Mouse (Mus musculus) limb, embryonic 10.5 days (tissue): ENCODE measurements around the gene Chrm4. TPM values are rescaled to one million over a fixed set of nuclear protein-coding genes. Genes with fewer than 3 reads are reported as not detected.

ENCODE experiments used
- DNase-seq: peaks from one replicate; pipeline ENCODE4 v3.0.0-alpha.2; 2017; ENCODE audit warnings: low spot score
- H3K27ac ChIP-seq: fragments of 300-500 bp; sonication (generic); 2 replicates; pipeline ENCODE4 v1.5.1; 2016; ENCODE audit warnings: mild to moderate bottlenecking
- H3K27me3 ChIP-seq: fragments of 300-500 bp; sonication (generic); 2 replicates; pipeline ENCODE4 v1.6.1; 2016; ENCODE audit warnings: low read depth, mild to moderate bottlenecking; ENCODE audit not compliant: poor library complexity, severe bottlenecking
- H3K36me3 ChIP-seq: fragments of 300-500 bp; sonication (generic); 2 replicates; pipeline ENCODE4 v1.6.1; 2016; ENCODE audit warnings: mild to moderate bottlenecking, moderate library complexity
- H3K4me1 ChIP-seq: fragments of 300-500 bp; sonication (generic); 2 replicates; pipeline ENCODE4 v1.6.1; 2016
- H3K4me3 ChIP-seq: fragments of 300-500 bp; sonication (generic); 2 replicates; pipeline ENCODE4 v1.5.1; 2016; ENCODE audit warnings: mild to moderate bottlenecking, moderate library complexity
- H3K9me3 ChIP-seq: fragments of 300-500 bp; sonication (generic); replicated peaks from 2 replicates; pipeline ENCODE4 v1.6.1; 2016; ENCODE audit warnings: mild to moderate bottlenecking
- WGBS: fragments of 180-500 bp; shearing (Covaris S2); methylation state at CpG from one replicate; pipeline ENCODE4 v1.1.7; 2016; 5-methylcytosine and 5-hydroxymethylcytosine counted together
- microRNA-seq: library from miRNA; unstranded; fragments of <30 nt; microRNA quantifications from one replicate; pipeline ENCODE4, GENCODE M21; 2017
- polyA plus RNA-seq: library from polyadenylated mRNA; unstranded; fragments of >200 nt; fragmentation: Nextera tagmentation; extraction: Ambion mirVana; gene quantifications from 2 replicates; pipeline ENCODE4 v1.2.1, GENCODE M21; 2016

Gene Chrm4
- polyA plus RNA-seq, 1 experiment from 2014 or later: 0.76 TPM

- 5% methylated on average over 20 of the region's 20 CpGs for WGBS
- Histone ChIP-seq H3K27me3 (peaks cover 8% of the 10 kb centered on the region), H3K36me3 (peaks cover 4% of the 10 kb centered on the region; the same call in 1 of the 2 replicates), H3K4me1 (peaks cover 64% of the 10 kb centered on the region), H3K27ac (peak overlapping the region; percentile 86), H3K4me3 (peak overlapping the region; percentile 76), H3K9me3 (no peaks in the 10 kb centered on the region)
- no peak for DNase-seq
These were observed 38.4 kb downstream of the Chrm4 start for GRCm38 (mm10) chr2:91965417-91965816.

- H3K27me3 ChIP-seq: peaks cover 17% of the 10 kb centered on the region
- H3K27ac ChIP-seq: no peak overlapping the region
- no peak for DNase-seq
- H3K4me1 ChIP-seq: peaks cover 63% of the 10 kb centered on the region
- H3K4me3 ChIP-seq: no peak overlapping the region
- 77% methylated on average over 5 of the region's 5 CpGs for WGBS
- H3K9me3 ChIP-seq: no peaks in the 10 kb centered on the region
- H3K36me3 ChIP-seq: no peaks in the 10 kb centered on the region
These were observed 39.3 kb downstream of the Chrm4 start for GRCm38 (mm10) chr2:91966367-91966766.

- Histone ChIP-seq H3K27ac (peak overlapping the region; percentile 87), H3K27me3 (peaks cover 33% of the 10 kb centered on the region), H3K4me1 (peaks cover 63% of the 10 kb centered on the region), H3K36me3 (no peaks in the 10 kb centered on the region), H3K9me3 (no peaks in the 10 kb centered on the region), H3K4me3 (no peak overlapping the region)
- DNase-seq: no peak
- 56% methylated on average over 11 of the region's 11 CpGs for WGBS
These were observed 40.9 kb downstream of the Chrm4 start for GRCm38 (mm10) chr2:91967962-91968361.

- no peaks in the 10 kb centered on the region for H3K36me3 ChIP-seq
- H3K9me3 ChIP-seq: no peaks in the 10 kb centered on the region
- no peak for DNase-seq
- H3K27me3 ChIP-seq: peaks cover 68% of the 10 kb centered on the region
- peaks cover 57% of the 10 kb centered on the region for H3K4me1 ChIP-seq
- 25% methylated on average over 21 of the region's 21 CpGs for WGBS
- peak overlapping the region; percentile 64 for H3K27ac ChIP-seq
- H3K4me3 ChIP-seq: no peak overlapping the region
These were observed 44.4 kb downstream of the Chrm4 start for GRCm38 (mm10) chr2:91971231-91972097.

- peaks cover 54% of the 10 kb centered on the region for H3K4me1 ChIP-seq
- H3K9me3 ChIP-seq: no peaks in the 10 kb centered on the region
- DNase-seq: no peak
- H3K4me3 ChIP-seq: no peak overlapping the region
- H3K27ac ChIP-seq: peak overlapping the region; percentile 64; the same call in 1 of the 2 replicates
- H3K27me3 ChIP-seq: peaks cover 75% of the 10 kb centered on the region
- WGBS: 43% methylated on average over 13 of the region's 13 CpGs
- H3K36me3 ChIP-seq: no peaks in the 10 kb centered on the region
These were observed 45.1 kb downstream of the Chrm4 start for GRCm38 (mm10) chr2:91972121-91972566.

GRCm38 (mm10) chr2:91973416-91974135 lies 46.5 kb downstream of the Chrm4 start:
- Histone ChIP-seq H3K27ac (peak overlapping the region; percentile 26; the same call in 1 of the 2 replicates), H3K36me3 (no peaks in the 10 kb centered on the region), H3K4me1 (peaks cover 49% of the 10 kb centered on the region)

GRCm38 (mm10) chr2:91975581-91976541 lies 48.8 kb downstream of the Chrm4 start, which contains the start of gene Dgkz:
Gene Dgkz (minus strand): TSS chr2:91975864.
- Histone ChIP-seq H3K9me3 (no peaks in the 10 kb centered on the region), H3K27ac (peak within 1 kb of the TSS; percentile 76), H3K4me3 (peak within 1 kb of the TSS; percentile 54), H3K27me3 (peaks cover 86% of the 10 kb centered on the region), H3K4me1 (peaks cover 66% of the 10 kb centered on the region), H3K36me3 (no peaks in the 10 kb centered on the region)
- under 1% methylated on average over 77 of the region's 79 CpGs for WGBS
- DNase-seq: peak; percentile 68

More at GRCm38 (mm10) chr2:91973416-91974135, 46.5 kb downstream of the Chrm4 start:
- 27% methylated on average over 7 of the region's 7 CpGs for WGBS
- peaks cover 89% of the 10 kb centered on the region for H3K27me3 ChIP-seq
- no peak for DNase-seq
- H3K4me3 ChIP-seq: no peak overlapping the region
- H3K9me3 ChIP-seq: no peaks in the 10 kb centered on the region

GRCm38 (mm10) chr2:91977960-91978359 lies 50.9 kb downstream of the Chrm4 start:
- 82% methylated on average over 4 of the region's 4 CpGs for WGBS
- peaks cover 65% of the 10 kb centered on the region for H3K27me3 ChIP-seq
- no peak for DNase-seq
- no peak overlapping the region for H3K4me3 ChIP-seq
- H3K36me3 ChIP-seq: no peaks in the 10 kb centered on the region
- H3K4me1 ChIP-seq: peaks cover 58% of the 10 kb centered on the region
- H3K27ac ChIP-seq: no peak overlapping the region
- no peaks in the 10 kb centered on the region for H3K9me3 ChIP-seq

Small RNAs within 50 kb of the gene (microRNA-seq; reads per million reads assigned to microRNA genes)
- not detected for gene Mir6999

Other genes starting within 250 kb of the Chrm4 start
- 24.9 and 29.7 TPM in 2 replicates for gene Atg13, start 216.7 kb upstream of the Chrm4 start, polyA plus RNA-seq
- 22.8 and 27.0 TPM in 2 replicates for gene Harbi1, start 216.4 kb upstream of the Chrm4 start, polyA plus RNA-seq
- 23.2 and 24.5 TPM in 2 replicates for gene Ambra1, start 197.1 kb upstream of the Chrm4 start, polyA plus RNA-seq
- 2,617 and 2,689 TPM in 2 replicates for gene Mdk, start 5.0 kb downstream of the Chrm4 start, polyA plus RNA-seq
- 0.33 and 0.56 TPM in 2 replicates for gene Gm9821, start 18.5 kb downstream of the Chrm4 start, polyA plus RNA-seq
- 57.3 and 59.9 TPM in 2 replicates for gene Dgkz, start 48.6 kb downstream of the Chrm4 start, polyA plus RNA-seq
- gene Creb3l1, start 97.3 kb downstream of the Chrm4 start, polyA plus RNA-seq: 0.45 and 1.1 TPM in 2 replicates
- 34.7 and 40.2 TPM in 2 replicates for gene Phf21a, start 165.9 kb downstream of the Chrm4 start, polyA plus RNA-seq